Mouse (Mus musculus) granulocyte monocyte progenitor cell, adult 5-6 weeks (primary cell): ENCODE data around the gene Xk. TPM values are rescaled to one million over a fixed set of nuclear protein-coding genes. Genes with fewer than 3 reads are reported as not detected.
"Not testable (repeated sequence)": the region's sequence is repeated elsewhere in the genome, so short reads cannot be mapped to it uniquely, and the experiment has no call there.

Experiments
- ATAC-seq: replicated peaks from 2 replicates; pipeline ENCODE4 v1.8.0; 2016; ENCODE audit warnings: mild to moderate bottlenecking, moderate TSS enrichment, inconsistent platforms; ENCODE audit not compliant: poor library complexity, severe bottlenecking
- total RNA-seq, 2 experiments: library from RNA; stranded (forward) in 1 of 2; stranded (reverse) in 1 of 2; fragments of 200-712, 200-1000 nt in 1 of 2; fragments of >200 nt in 1 of 2; fragmentation: Nextera tagmentation in 1 of 2; gene quantifications; 2 replicates each; pipeline ENCODE4 v1.2.3; 2014 to 2017

The Xk gene
- 14.0 and 16.1 TPM in 2 replicates for total RNA-seq (2014; fragmentation: Nextera tagmentation)
- total RNA-seq (2017), result 6.3 and 6.5 TPM in 2 replicates

DNA sequence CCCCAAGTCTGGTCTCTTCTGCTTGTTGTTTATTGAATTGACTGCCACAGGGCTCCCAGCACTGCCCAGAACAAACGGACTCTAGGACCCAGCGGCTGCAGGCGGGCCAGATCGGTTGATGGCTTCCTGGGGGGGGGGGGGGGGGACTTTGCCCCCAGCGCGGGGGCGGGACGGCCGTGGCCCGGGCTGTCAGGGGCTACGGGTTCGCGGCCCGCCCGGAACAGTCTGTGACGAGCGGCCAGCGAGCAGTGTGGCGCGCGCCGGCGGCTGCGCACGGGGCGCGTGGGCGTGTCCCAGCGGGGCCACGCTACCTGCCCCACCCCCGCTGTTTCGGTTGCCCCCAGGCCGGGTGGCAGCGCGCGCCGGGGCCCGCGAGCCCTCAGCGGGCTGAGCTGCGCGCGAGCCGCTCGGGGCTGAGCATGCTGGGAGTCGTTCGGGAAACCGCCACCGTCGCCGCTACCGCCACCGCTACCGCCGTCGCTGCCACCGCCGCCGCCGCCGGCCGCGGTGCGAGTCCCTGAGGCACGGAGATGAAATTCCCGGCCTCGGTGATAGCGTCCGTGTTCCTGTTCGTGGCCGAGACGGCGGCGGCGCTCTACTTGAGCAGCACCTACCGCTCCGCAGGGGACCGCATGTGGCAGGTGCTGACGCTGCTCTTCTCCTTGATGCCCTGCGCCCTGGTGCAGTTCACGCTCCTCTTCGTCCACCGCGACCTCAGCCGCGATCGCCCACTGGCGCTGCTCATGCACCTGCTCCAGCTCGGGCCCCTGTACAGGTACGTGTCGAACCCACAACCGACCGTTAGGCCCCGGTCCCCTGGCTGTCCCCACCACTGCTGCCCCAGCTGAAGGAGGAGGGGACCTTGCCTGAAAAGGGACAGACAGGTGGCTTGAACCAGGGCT, at the start of gene Xk:
Gene Xk, plus strand, starts transcription at position 297 of the 902 bp plus-strand sequence.
- ATAC-seq, result peak; percentile 87

DNA sequence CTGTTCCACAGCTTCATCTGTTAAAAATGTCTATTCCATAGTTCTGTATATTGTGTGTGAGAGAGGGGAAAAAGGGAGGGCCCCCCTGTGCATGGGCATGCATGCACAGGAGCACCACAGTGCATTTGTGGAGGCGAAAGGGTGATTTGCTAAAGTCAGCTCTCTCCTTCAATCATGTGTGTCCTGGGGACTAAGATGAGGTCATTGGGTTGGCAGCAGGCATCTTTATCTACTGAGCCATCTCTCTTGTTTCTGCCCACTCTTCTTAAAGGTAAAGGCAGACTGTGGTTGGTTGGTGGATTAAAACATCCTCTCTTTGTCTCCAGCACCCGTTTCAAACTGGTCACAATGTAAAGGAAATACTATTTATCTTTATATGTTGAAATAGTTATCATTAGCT, 45.5 kb upstream of the Xk start:
- ATAC-seq, result no peak

DNA sequence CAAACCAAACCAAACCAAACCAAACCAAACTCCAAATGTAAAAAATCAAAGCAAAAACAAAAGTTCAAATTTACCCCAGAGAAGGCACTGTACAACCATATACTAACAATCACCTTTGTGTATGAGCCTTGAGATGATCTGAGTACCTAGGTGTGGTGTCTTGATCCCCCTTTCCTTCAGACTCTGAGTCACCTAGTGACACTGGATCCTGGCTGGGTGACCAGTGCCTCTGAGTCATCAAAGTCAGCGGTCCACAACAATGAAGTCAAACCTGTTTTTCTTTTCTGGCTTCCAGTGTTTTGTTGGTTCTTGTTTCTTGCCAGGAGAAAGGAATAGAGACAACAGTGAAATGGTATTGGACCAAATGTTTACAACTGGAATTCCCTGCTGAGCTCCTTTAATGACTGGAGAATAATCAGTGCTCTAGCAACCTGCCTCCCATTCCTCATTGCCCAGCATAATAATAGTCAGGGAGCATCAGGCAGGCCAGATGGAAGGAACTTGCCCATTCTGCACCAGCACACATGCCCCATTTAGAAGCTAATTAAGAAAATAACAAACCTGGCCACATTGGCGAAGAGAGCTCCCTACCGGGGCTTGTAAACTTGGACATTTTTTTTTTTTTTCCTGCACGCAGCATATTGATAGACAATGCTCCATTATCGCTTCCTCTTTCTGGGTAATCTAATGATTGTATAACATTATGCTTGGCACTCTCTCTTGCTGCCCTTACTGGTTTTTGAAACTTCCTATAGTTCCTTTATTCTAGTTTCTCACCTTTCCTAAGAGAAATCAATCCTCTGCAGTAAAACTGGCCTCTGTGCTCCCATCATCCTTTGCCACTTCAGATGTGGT, 31.6 kb upstream of the Xk start:
- ATAC-seq, result no peak; the same call in 1 of the 2 replicates

DNA sequence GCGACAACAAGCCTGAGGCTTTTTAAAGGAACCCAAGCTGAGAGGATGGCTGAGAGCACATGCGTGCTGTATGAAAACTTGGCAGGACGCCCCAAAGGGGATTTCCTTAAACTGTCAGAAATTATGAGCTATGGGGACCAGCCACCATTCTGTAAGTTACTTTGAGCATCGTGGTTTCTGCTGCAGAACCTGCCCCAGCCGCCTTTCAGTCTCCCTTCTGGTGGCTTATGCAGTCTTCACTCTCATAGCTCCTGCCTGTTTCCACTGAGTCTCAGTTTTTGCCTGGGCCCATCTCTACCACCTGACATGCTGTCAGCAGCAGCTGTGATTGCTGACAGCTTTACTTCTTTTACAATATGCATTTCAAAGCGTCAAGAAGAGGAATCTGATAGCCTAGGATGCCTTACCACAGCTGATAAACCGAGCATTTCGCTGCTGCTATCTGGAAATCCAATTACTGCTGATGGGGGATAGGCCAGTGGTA, 29.1 kb upstream of the Xk start:
- ATAC-seq, result no peak

DNA sequence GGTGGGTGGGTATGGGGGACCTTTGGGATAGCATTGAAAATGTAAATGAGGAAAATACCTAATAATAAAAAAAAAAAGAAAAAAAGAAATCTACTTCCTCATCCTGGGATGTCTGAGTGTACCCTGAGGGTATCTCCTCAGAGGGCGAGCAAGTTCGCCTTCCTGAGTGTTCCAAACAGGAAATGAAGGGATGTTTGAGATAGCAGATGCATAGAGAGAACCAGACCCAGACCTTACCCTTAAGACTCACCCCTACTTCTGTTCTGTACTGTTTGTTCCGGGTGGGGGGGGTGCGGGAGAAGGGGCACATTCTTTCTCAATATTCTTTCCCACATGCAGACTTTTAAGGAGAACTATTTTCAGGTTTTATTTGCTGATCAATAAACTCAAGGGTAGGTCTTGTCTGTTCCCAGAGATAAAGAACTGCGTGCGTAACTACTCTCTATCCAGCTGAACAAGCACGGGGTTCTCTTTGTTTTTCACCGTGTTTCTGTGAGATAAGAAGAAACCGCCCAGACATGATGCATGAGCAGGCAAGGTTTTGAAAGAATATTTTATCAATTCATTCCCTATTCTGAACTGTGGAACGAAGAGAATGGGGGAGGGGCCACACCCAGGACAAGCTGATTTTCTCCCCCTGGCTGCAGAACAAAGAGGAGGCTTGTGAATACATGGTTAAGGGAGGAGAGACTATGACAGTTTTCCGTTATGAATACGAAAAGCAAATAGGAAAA, 27.8 kb upstream of the Xk start:
- ATAC-seq, result peak; percentile 55; the same call in 1 of the 2 replicates

DNA sequence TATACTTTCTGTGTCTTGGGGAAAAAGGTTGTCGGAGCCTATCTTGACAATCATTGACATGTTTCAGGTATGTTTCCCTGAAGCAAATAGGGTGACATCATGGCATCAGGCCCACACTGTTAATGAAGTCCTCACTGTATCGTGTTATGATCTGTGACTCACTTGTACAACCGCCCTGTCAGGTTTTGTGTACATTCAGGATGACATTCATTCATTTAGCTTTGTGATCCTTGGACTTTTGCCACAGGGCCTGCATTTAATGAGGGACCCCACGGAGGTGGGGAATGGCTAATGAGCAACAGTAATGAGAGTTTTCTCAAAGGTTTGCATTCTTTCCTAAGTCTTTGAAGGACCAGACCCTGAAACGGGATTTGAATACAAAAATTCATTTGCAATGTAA, 23.6 kb upstream of the Xk start:
- no peak for ATAC-seq

DNA sequence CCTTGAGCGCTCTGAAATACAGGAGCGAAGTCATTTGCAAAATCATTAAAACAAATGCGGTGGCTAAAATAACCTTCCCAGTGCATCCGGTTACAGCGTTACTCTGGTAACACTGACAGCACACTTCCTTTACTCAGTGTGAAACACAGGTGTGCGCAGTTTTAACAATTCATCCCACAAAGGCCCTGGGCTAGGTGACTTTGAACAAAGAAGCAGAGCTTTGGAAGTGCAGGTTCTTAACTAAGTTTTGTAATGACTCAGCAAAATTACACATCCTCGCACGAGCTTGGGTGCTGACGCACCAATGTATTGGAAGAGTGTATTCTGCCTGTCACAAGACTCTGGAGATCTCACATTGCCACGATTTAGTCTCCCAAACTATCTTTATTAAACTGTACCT, 18.6 kb upstream of the Xk start:
- peak; percentile 12; the same call in 1 of the 2 replicates for ATAC-seq

DNA sequence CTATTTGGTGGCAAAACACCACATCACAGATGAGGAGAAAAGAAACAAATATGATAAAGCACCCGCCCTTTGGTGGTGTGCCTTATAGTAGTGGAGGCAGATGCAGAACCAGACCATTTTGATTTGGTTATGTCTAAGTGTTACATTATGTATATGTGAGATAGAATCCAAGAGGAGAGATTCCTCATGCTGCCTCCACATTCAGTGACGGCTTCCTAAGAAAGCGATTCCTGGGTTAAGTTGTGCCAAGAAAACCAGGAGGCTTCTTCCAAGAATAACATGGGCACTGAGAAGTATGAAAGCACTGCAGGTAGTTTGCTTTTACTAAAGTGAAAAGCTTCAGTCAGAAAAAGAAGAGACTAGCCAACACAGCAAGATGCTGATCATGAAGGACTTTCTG, 17.7 kb upstream of the Xk start:
- no peak for ATAC-seq

DNA sequence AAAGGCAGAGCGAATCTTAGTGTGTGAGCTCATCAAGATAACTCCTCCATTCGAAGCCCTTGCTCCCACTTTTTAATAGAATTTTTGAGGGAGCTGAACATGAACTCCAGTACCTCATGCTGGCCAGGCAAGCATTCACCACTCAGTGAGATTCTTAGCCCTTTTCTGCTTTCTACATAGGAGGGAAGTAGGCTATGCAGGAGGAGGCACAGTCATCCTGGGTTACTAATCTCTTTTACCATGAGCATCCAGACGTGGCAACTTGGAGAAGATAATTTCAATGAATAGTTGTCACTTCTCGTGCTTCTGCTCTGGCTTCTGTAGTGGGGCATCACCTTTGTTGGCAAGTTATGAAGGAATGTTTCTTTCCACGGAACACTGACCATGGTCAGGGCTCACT, 15.8 kb upstream of the Xk start, which contains the start of gene Gm14862:
Gene Gm14862, minus strand, starts transcription at position 134 of the 400 bp plus-strand sequence.
- no peak for ATAC-seq

DNA sequence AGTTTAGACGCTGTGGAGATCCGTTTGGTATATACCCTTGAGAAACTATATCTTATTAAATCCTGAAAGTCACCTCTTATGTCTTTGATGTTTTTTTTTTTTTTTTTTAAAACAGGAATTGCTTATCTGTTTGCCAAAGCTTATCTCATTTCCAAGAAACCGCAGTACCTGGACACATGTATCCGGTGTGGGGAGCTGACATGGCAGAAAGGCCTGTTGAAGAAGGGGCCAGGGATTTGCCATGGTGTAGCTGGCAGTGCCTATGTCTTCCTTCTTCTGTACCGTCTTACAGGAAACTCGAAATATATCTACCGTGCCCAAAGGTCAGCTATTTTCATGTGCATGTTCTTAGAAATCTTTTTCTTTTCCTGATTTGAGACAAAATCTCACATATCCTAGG, 14.7 kb upstream of the Xk start:
- no peak for ATAC-seq

DNA sequence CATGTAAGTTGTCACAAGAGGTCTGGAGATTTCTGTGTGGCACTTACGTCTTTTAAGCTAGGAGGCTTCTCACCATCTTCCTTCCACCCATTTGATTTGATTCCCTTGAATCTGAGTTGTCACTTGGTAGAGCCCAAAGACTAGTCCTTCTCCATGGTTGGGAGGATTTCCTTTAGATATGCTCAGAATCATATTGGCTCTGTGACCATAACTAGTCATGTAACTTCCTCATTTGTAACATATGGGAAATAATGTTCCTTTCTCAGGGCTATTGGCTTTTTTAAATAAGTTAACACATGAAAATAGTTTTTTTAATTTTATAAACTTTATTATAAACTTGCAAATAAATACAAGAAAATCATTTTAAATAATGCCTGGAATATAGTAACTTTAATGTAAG, 13.3 kb upstream of the Xk start:
- ATAC-seq, result no peak

DNA sequence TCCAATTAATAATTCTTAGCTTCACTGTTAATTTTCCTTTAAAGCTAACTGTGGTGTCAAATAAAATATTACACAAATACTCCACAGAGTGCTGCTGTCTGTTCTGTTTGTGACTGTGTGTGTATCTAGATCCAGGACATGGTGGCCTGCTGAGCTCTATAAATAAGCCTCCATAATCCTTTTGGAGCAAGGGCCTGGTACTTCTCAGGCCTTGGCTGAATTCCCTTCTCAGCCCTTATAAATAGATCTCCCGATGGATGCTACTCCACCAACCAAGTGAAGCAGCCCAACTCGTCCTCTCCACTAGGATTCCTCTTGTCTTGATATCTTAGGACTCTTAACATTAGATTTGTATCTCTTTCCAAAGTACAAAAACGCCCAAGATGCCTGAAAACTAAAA, 1.4 kb upstream of the Xk start:
- ATAC-seq, result no peak

DNA sequence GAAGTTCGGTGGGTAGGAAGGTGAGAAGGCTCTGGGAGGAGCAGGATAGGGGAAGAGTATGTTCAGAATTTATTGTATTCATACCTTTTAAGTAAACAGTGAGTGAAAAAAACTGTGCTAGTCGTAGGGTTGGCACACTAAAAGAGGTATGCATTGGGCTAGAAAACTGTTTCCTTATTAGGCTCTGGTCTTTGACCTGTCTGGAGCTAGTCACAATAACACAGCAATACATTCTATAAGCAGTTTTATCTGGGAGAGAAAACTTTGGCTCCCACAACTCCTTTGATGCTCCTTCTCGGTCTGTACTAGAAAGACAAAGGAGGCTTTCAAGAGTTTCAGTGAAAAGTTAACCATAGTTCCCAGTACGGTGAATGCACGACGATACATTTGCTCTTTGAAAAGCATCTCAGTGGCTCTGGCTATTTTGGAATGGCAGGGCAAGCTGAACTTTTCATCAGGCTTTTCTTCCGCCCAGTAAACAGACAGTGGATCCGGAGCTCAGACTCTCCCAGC, 553 bp upstream of the Xk start:
- ATAC-seq, result no peak

DNA sequence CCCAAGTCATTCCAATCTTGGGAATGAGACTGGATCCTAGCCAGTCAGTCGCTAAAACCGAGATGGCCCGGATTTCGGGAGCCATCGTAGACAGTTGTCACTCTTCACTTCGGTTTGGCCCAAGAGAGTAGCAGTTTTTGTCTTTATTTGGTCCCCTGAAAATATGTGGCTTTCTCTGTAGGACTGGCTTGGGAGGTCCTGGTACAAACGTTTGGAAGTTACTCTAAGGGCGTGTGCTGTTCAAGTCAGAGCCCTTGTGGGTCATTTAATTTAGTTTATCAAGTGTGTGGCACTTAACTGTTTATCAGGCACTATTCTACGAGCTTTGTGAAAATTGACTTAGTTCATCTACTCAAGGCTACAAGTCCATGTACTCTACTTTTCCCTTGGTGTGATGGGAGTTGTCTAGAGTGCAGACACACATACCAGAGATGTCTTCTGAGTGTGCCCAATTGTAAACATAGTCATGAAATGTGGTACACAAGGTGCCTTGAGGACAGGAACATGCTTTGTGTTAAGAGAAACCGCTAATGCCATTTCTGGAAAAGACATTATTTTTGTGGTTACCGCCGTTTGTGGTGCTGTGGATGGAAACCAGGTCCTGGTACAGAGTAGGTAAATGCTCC, 934 bp downstream of the Xk start:
- ATAC-seq, result no peak

DNA sequence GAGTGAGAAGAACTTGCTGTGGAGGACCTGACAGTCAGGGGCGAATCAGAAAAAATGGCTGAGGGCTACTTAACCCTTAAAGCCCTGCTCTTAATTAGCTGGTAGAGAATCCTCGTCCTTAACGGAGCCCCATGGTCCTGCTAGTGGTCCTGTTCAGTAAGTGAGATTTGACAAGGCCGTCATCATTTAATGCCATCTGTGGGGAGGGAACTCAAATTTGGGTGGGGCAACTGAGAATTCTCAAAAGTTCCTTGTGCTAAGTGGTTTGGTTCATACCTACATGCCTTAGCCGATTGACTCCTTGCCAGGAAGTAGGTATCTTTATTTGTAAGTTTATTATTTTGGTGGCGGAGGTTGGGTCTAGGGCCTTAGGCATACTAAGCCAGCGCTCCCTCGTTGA, 1.8 kb downstream of the Xk start:
- ATAC-seq, result no peak

DNA sequence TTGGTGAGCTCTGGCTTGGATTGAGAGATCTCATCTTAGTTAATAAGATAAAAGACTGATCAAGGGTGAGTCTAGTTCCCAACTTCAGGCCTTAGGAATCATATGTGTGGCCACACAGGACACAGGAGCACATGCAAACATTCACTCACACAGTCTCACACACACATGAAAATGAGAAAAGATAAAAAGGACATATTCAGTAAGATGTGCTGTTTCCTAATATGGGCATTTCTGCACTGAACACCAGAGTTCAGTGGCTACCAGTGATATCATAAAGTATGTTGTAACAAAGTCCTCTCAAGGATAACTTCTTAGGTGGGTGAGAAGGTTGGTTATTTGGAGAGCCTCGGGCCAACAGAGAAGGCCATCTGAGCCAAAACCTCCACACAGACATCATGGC, 10.9 kb downstream of the Xk start, which contains the start of gene H2al1m:
Gene H2al1m, plus strand, starts transcription at position 301 of the 400 bp plus-strand sequence.
- not testable (repeated sequence) for ATAC-seq

DNA sequence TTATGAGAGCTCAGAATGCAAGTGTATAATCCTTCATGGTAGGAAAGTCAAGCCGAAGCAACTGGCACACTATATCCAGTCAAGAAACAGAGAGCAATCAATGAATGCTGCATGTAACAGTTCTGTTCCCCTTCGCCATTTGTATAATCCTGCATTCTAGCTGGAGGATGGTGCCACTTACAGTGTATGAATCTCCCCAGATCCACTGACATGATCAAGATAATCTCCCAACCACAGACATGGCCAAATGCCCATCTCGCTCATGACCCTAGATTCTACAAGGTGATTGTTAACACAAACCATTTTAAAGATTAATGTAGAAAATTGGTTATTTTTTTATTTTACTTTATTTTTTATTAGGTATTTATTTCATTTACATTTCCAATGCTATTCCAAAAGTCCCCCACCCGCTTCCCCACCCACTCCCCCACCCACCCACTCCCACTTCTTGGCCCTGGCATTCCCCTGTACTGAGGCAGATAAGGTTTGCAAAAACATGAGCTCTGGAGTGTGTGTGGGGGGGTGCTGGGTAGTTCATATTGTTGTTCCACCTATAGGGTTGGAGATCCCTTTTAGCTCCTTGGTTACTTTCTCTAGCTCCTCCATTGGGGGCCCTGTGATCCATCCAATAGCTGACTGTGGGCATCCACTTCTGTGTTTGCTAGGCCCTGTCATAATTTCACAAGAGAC, 20.7 kb downstream of the Xk start:
- not testable (repeated sequence) for ATAC-seq

DNA sequence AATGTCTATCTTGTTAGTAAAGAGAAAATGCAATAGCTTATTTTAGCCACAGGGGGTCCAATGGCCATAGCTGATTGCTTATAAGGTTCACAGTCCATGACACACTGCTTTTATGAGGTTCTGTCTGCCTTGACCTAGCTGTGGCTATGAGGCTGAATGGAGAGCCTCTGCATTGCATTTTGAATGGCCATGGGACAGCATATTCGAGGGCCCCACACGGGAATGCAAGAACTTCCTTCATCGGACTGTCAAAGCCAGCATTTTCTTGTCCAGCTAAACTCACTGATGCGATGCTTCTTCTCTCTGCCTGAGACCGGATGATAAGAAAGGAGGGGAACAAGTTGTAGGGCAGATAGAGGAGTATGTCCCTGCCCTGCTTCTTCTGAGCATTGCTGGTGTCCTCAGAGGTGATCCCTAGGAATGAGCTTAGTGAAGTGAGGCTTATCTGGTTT, 25.9 kb downstream of the Xk start:
- ATAC-seq, result no peak

DNA sequence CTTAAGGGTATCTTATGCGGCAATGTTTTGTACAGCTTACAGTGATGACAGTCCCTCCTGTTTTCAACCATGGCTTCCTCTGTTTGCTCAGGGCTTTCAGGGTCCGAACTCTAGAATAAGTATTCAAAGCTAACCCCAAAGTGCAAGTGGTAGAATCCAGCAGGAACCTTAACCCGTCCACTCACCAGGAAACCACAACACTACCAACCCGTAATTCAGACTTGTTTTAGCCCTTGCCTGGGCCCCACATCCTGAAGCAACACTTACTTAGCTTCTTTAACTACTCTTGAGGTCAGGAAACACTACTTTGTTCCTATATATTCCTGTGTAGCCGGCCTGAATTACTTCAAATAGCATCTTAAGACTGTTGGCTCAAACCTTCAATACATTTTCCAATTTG, 30.2 kb downstream of the Xk start:
- ATAC-seq, result no peak; the same call in 1 of the 2 replicates
